Mouse (Mus musculus) thymus, postnatal 14 days (tissue): ENCODE measurements around the gene Actb.
"Not testable (repeated sequence)": the region's sequence is repeated elsewhere in the genome, so short reads cannot be mapped to it uniquely, and the experiment has no call there.

ENCODE experiments used
- DNase-seq: peaks from one replicate; pipeline ENCODE4 v3.0.0; 2021

Gene Actb

DNA sequence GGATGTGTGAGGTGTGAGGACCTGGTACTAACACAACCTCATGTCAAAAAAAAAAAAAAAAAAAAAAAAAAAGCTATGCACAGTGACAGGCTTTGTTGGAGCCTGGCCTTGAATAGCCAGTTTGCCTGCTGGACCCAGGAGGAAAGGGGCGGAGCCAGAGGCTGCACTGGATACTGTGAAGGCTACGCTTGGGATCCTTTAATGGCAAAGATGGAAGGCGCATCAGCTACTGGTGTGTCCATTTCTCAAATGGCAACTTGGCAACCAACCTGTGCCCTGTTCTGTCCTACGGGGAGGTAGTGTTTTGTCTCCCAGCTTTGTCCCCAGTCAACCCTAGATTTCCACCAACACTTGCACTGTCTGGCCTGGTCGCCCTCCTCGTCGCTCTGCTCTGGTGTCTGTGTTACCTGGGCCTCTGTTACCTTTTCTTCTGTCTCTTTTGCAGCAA lies 5.2 kb downstream of the Actb start:
- DNase-seq = no peak

DNA sequence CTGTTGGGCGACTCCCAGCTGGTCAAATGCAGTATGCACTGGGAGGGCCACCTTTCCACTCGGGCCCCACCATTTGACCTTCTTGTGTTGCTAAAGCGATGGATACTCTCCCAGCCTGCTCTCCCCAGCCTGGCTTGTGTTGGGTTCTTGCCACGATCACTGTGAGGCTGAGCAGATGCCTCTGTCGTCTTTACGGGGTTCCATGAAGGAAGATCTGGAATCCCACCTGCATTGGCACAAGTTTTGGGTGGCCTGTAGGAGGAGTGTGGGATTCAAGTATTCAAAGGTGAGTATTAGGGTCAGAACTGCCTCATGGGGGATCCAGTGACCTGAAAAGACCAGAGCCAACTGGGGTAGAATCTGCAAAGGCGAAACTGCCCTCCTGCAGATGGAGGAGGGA lies 5.9 kb downstream of the Actb start:
- no peak for DNase-seq

DNA sequence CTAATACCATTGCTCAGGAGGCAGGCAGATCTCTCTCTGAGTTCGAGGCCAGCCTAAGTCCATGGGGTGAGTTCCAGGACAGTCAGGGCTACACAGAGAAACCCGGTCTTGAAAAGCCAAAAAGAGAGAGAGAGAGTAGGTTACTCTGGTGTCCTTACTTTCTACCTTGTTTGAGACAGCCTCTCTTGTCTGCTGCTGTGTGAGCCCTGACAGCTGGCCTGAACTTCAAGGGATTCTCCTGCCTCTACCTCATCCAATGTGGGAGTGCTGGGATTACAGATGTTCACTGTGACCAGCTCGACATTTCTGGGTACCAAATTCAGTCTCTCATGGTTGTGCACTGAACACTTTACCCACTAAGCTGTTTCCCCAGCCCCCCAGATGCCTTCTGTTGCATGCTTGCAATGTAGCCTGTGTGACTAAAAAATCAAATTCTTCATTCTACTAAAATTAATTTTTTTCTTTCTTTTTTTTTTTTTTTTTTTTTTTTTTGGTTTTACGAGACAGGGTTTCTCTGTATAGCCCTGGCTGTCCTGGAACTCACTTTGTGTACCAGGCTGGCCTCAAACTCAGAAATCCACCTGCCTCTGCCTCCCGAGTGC lies 6.5 kb downstream of the Actb start:
- DNase-seq = no peak

DNA sequence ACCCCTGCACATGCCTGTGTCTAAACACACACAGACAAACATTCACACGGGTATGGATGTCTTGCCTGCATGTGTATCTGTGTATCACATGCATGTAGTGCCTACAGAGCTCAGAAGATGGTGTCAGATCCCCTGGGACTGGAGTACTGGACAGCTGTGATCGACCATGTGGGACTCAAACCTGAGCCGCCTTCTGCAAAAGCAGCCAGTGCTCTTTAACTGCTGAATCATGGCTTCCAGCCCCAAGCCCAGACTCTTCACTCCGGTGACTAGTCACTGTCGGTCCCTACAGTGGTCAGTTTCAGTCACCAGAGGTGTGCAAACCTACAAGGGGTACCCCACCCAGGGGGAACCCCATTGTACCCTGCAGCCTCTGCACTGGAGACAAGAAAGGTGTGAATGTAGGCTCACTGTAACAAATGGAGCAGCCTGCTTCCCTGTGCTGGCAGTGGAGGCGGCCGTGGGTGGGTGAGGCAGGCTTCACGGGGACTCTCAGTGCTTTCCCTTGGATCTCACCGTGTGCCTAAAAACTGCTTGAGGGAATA lies 7.4 kb downstream of the Actb start:
- no peak for DNase-seq

DNA sequence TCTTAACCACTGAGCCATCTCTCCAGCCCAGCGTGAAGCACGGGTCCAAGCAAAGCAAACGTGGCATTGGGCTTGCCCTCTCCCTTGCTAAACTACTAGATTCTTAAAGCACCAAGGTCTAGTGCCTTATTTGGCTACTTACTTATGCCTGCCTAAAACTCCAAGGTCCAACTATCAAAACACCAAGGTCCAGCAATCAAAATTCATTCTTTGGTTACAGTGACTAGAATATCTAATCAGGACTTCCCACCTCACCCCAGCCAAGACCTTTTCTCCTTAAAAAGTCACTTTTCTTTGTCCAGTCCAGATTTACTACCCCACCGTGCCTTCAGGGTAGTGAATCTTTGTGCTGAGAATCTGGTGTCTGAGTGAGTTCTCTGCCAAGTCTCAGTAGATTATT lies 8.2 kb downstream of the Actb start:
- DNase-seq = no peak

DNA sequence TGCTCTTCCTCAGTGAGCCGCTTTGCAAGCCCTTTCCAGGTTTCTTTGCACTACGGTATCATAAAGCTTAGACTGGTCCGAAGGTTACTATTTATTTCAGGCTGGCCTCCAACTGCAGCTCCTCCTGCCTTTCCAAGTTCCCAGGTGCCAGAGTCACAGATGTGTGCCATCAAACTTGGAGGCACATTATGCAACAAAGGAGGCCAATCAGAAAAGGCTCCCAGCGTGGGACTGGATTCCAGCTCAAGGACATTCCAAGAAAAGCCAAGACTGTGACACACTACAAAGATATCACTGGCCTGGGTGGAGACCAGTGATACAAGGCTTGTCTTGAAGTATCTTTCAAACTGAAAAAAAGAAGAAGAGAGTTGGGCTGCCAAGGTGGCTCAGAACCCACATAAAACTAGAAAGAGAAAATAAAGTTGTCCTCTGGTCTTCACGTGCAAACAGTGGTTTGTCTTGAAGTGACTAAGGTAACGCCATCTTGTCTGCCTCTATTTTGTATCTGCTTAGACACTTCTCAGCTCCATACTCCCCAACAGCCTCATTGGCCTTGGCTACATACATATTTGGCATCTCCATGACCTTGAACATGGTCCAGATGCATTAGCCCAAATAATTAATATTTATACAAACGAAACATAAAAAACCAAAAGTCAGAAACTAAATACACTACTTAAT lies 8.8 kb downstream of the Actb start:
- no peak for DNase-seq

DNA sequence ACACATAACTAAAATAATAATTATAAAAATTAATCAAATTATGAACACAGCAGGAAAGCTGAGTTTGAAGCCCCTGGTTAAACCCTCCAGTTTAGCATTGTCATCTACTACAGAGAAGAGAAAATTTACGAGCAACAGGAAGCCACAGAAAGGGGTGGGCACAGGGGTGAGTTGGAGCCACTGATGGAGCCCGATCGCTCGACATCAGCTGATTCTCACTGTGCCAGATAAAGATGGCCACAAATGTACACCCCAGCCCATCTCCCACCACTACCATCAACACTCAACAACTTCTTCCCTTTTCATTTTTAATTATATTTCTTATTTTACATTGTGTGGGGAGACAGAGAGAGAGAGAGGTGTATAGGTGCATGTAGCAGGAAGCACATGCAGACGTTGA lies 9.8 kb downstream of the Actb start:
- DNase-seq = no peak

DNA sequence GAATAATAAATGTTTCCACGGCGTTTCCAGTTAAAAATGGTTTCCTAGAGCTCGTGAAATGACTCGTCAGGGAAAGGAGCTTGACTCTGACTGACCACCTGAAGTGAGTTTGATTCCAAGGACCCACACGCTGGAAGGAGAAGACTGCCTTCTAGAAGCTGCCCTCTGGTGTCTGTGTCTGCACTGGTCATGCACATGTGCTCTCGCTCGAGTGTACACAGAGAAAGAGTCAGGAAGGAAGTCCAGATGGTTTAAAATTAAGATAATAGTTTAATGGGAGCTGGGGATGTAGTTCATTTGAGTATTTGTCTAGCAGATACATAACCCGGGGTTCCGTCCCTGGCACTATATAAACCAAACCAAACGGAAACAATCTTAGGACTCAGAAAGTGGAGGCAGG lies 10.4 kb downstream of the Actb start:
- DNase-seq = no peak

DNA sequence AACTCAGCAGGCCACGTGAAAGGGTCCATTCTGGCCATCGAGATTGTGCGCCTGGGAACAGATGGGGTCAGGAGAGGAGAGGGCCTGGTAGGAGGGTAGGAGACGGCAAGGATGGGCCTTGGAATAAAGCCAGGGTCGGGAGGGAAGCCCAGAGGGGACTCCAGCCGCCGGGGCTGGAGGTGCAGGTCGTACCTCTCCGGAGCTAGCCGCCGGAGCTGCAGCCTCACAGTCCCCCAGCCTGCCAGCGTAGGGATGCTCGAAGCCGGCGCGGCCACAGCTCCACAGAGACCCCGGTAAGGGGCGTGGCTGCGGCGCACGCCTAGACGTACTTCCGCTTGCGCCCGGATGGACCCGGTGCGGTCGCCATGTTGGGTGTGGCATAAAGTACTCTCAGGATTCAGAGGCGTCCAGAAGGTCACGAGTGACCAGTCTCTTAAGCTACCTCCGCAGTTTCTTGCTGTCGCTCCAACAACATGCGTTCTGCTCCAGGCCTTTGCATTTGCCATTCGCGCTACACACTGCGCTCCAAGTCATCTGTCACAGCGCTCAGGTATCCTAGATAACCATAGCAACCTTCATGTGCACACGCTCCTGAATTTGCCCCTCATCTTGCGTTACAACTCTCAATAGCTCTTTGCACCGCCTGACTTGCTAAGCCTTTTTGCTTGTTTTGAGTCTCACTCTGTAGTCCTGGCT lies 11.5 kb downstream of the Actb start, which contains the start of gene Fbxl18:
TSS of gene Fbxl18 (minus strand) at position 504 of the 696 bp plus-strand sequence.
- DNase-seq = peak; percentile 92

DNA sequence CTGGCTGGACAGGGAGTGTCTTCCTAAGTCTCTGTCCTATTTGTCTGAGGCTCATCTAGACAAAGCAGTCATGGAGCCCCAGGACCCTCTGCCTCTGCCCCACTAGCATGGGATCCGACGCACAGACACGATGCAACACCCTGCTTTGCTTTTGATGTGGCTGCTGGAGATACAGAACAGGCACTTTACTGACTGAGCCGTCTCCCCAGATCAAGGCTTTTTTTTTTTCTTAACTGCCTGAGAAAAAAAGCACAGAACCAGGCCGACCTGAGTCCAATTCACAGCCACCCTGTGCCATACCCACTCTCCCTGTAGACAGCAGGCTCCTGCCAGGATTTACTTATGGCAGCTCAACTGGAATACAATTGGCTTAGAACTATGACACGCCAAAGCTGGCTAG lies 15.2 kb downstream of the Actb start:
- peak; percentile 60 for DNase-seq

- not testable (repeated sequence) for DNase-seq
Measured at GRCm38 (mm10) chr5:142887533-142887932, 19.0 kb downstream of the Actb start.

- DNase-seq = no peak
Measured at GRCm38 (mm10) chr5:142886761-142887160, 19.8 kb downstream of the Actb start.

GRCm38 (mm10) chr5:142886181-142886580 lies 20.4 kb downstream of the Actb start:
- DNase-seq = no peak

GRCm38 (mm10) chr5:142882471-142882870 lies 24.1 kb downstream of the Actb start:
- DNase-seq = no peak

GRCm38 (mm10) chr5:142881936-142882335 lies 24.6 kb downstream of the Actb start:
- DNase-seq = no peak

DNA sequence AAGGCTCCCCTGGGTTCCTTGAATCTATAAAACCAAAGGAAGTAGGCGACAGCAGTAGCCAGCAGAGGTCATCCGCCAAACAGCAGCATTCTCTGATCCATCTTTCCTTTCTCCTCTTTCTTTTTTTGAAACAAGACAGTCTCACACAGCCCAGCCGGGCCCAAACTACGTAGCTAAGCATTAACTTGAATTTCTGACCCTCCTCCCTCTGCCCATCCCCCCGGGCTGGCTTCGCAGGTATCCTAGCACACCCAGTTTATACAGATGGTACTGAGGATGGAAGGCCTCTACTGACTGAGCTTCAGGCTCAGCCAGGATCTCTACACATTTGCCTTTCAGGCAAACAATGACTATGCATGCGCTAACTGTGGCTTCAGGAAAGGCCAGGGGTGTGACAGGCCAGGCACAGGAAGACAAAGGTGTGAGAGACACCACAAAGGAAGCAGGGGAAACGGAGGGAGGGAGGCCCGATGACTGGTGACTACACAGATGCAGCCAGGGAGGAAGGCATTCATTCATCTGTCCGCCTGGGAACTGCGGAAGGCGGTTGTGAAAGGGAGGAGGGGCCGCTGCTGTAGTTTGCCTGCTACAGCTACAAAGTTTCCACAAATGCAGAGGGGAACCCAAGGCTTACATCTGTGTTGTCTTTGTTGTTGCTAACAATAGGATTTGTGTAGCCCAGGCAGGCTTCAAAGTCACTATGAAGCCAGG lies 25.6 kb downstream of the Actb start:
- DNase-seq = peak; percentile 47

- DNase-seq = no peak
Measured at GRCm38 (mm10) chr5:142880246-142880645, 26.3 kb downstream of the Actb start.

- peak; percentile 89 for DNase-seq
Measured at GRCm38 (mm10) chr5:142879318-142880175, 27.0 kb downstream of the Actb start.

GRCm38 (mm10) chr5:142878570-142878969 lies 28.0 kb downstream of the Actb start:
- DNase-seq = no peak

DNA sequence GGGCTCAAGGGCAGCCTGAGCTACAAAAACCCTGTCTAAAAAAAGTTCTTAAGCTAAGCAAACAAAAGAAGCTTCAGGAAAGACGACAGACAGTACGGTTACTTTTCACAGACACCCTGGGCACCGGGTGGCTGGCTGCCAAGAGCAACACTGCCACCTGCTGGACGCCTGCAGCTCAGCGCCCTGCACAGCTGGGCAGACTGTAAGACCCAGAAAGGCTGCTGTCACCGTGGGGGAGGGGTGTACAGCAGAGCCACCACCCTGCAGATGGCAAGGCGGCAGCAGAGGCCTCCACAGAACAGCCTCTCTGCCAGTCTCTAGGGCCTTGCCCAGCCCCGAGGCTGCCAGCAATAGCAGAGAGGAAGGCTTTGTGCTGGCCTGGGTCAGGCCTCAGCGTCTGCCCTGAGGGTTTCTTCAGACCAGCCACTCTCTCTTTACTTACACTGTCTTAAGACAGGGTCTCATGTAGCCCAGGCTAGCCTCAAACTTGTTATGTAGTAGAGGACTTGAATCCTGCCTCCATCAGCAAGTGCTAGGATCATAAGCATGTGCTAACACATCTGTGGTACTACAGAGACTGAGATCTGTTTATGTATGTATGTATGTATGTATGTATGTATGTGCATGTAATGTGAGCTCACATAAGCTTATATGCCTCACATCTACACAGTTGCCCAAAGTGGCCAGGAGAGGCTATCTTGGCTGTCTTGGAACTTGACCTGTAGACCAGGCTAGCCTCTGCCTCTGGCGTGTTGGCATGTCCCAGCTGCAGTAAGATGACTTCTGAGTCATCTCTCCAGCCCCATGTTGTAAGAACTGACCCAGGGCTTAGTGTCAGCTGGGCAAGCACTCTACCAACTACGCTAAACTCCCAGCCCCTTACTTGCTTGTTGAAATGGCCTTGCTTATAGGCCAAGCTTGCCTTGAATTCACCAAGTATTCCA lies 28.9 kb downstream of the Actb start:
- DNase-seq = peak; percentile 97

DNA sequence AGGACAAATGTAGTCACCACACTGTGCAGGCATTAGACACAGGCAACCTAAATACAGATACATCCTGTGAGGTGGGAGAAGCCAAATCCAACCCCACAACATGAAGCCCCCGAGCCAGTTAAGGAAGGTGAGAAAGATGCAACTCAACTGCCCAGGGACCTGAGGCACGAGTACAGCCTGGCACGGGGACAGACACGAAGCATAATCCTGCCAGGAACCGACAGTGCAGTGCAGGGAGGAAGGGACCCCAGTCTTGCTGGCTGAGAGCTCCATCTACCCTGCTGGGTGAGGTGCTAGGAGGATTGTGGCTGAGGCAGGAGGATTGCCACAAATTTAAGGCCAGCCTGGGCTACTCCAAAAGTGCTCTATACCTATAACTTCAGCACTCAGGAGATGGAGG lies 29.7 kb downstream of the Actb start:
- DNase-seq = no peak
